Mouse (Mus musculus): ENCODE results near the gene Grin3b. TPM values are rescaled to one million over a fixed set of nuclear protein-coding genes. Genes with fewer than 3 reads are reported as not detected.

Grin3b gene
- polyA plus RNA-seq, 1 experiment from 2014 or later: 0.21 TPM

DNA sequence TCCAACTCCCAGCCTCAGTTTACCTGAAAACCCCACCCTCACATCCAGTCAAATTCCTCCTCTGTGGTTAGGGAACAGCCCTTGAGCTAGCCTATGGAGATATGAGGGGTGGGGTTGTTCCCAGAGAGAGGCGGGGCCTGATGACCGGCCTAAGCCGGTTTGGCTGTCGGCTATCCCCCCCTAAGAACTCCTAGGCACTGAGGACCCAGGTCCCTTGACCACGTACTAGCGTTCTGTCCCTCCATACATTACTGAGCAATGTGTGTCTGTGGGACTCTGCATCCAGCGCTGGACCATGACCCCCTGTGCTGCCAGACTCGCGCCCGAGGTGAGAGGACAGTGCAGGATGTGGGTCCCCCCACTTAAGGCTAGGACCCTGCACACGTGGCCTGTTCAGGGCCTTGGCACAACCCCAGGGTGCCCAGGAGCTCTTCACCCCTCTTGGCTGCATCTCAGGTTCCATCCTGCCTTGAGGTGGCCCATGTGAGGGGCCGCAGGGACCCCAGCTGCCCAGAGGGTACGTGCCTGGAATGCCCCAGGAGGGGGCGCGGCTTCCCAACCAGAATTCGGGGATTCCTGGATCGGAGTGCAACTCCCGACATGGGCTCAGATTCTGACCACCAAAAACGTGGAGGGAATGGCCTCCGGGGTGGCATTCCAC is 49.1 kb downstream of the Grin3b start:
- Histone ChIP-seq H3K9ac (ENCODE audit: low read length) (peak overlapping the region; percentile 65), H3K9me3 (replicated peaks; ENCODE audit: control insufficient read depth, low read length) (no peaks in the 10 kb centered on the region), H3K4me2 (ENCODE audit: low read depth, low read length) (peak overlapping the region; percentile 48), H3K4me3 (replicated peaks; ENCODE audit: low read length) (peak overlapping the region; percentile 36), H3K27ac (ENCODE audit: low read length) (peak overlapping the region; percentile 60), H3K27me3 (ENCODE audit: control insufficient read depth, insufficient read depth, low read length) (no peaks in the 10 kb centered on the region; the same call in 1 of the 2 replicates), H3K36me3 (ENCODE audit: control insufficient read depth, insufficient read depth, low read length) (no peaks in the 10 kb centered on the region), H3K4me1 (ENCODE audit: control insufficient read depth, insufficient read depth, low read length) (peaks cover 24% of the 10 kb centered on the region)
- 23% methylated on average over 20 of the region's 20 CpGs for WGBS
- ATAC-seq (ENCODE audit: insufficient read depth, low FRiP score): 0 out of 2 replicates have a peak, but pooled peaks have one; percentile 44

DNA sequence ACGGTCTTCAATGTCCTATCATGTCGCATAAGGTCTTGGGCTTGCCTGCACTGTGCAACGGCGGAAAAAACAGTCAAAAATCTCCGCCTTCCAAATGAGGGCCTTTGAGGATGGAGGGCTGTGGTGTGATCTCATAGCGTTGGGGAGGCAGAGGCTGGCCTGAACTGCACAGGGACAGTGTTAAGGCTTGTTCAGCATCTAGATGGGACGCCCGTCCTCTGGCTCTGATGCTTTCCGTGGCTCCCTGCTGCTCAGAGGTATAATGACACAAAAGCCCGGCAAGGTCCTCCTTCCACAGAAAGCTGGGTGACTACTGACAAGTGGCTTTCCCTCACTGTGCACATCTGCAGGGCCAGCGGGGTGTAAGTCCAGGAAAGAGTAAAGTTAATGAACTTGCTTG is 49.7 kb downstream of the Grin3b start:
- H3K4me3 ChIP-seq (replicated peaks; ENCODE audit: low read length): peak overlapping the region; percentile 36
- H3K4me1 ChIP-seq (ENCODE audit: control insufficient read depth, insufficient read depth, low read length): peaks cover 27% of the 10 kb centered on the region
- peak overlapping the region; percentile 65 for H3K9ac ChIP-seq (ENCODE audit: low read length)
- H3K27me3 ChIP-seq (ENCODE audit: control insufficient read depth, insufficient read depth, low read length): no peaks in the 10 kb centered on the region; the same call in 1 of the 2 replicates
- 48% methylated on average over 11 of the region's 11 CpGs for WGBS
- no peak overlapping the region for H3K27ac ChIP-seq (ENCODE audit: low read length)
- H3K4me2 ChIP-seq (ENCODE audit: low read depth, low read length): peak overlapping the region; percentile 48
- H3K36me3 ChIP-seq (ENCODE audit: control insufficient read depth, insufficient read depth, low read length): no peaks in the 10 kb centered on the region
- no peaks in the 10 kb centered on the region for H3K9me3 ChIP-seq (replicated peaks; ENCODE audit: control insufficient read depth, low read length)
- ATAC-seq (ENCODE audit: insufficient read depth, low FRiP score): no peak

GRCm38 (mm10) chr10:80020603-80021319 is 50.2 kb downstream of the Grin3b start:
- Histone ChIP-seq H3K9ac (ENCODE audit: low read length) (no peak overlapping the region), H3K36me3 (ENCODE audit: control insufficient read depth, insufficient read depth, low read length) (no peaks in the 10 kb centered on the region), H3K9me3 (replicated peaks; ENCODE audit: control insufficient read depth, low read length) (no peaks in the 10 kb centered on the region), H3K27ac (ENCODE audit: low read length) (no peak overlapping the region), H3K4me2 (ENCODE audit: low read depth, low read length) (no peak overlapping the region), H3K4me3 (replicated peaks; ENCODE audit: low read length) (no peak overlapping the region), H3K4me1 (ENCODE audit: control insufficient read depth, insufficient read depth, low read length) (peaks cover 29% of the 10 kb centered on the region), H3K27me3 (ENCODE audit: control insufficient read depth, insufficient read depth, low read length) (no peaks in the 10 kb centered on the region; the same call in 1 of the 2 replicates)
- ATAC-seq (ENCODE audit: insufficient read depth, low FRiP score): no peak
- WGBS: 80% methylated on average over 18 of the region's 18 CpGs

DNA sequence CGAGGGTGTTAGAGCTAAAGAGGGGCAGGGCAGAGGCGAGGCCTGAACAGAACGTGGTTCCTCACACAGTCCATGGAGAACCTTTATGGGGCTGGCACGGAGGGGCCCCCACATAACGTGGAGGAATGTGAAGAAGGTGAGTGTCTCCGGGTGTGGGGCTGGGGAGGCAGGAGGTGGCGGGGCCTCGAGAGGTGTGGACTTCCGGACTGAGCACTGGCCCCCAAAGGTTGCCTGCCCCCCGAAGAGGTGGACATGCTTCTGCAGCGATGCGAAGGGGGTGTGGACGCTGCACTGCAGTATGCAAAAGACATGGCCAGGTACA is 50.8 kb downstream of the Grin3b start:
- Histone ChIP-seq H3K9ac (ENCODE audit: low read length) (no peak overlapping the region), H3K4me1 (ENCODE audit: control insufficient read depth, insufficient read depth, low read length) (peaks cover 29% of the 10 kb centered on the region), H3K9me3 (replicated peaks; ENCODE audit: control insufficient read depth, low read length) (no peaks in the 10 kb centered on the region), H3K4me2 (ENCODE audit: low read depth, low read length) (no peak overlapping the region), H3K4me3 (replicated peaks; ENCODE audit: low read length) (no peak overlapping the region), H3K27me3 (ENCODE audit: control insufficient read depth, insufficient read depth, low read length) (no peaks in the 10 kb centered on the region; the same call in 1 of the 2 replicates), H3K36me3 (ENCODE audit: control insufficient read depth, insufficient read depth, low read length) (no peaks in the 10 kb centered on the region), H3K27ac (ENCODE audit: low read length) (no peak overlapping the region)
- WGBS: 85% methylated on average over 13 of the region's 13 CpGs
- no peak for ATAC-seq (ENCODE audit: insufficient read depth, low FRiP score)

- no peak for ATAC-seq (ENCODE audit: insufficient read depth, low FRiP score)
- Histone ChIP-seq H3K27ac (ENCODE audit: low read length) (no peak overlapping the region), H3K9me3 (replicated peaks; ENCODE audit: control insufficient read depth, low read length) (no peaks in the 10 kb centered on the region), H3K9ac (ENCODE audit: low read length) (no peak overlapping the region), H3K4me3 (replicated peaks; ENCODE audit: low read length) (no peak overlapping the region), H3K36me3 (ENCODE audit: control insufficient read depth, insufficient read depth, low read length) (no peaks in the 10 kb centered on the region), H3K27me3 (ENCODE audit: control insufficient read depth, insufficient read depth, low read length) (no peaks in the 10 kb centered on the region), H3K4me2 (ENCODE audit: low read depth, low read length) (no peak overlapping the region), H3K4me1 (ENCODE audit: control insufficient read depth, insufficient read depth, low read length) (peaks cover 29% of the 10 kb centered on the region)
- WGBS: 91% methylated on average over 12 of the region's 12 CpGs
Measured at GRCm38 (mm10) chr10:80022164-80022563, 51.6 kb downstream of the Grin3b start.

GRCm38 (mm10) chr10:80022806-80023205 is 52.3 kb downstream of the Grin3b start:
- no peak for ATAC-seq (ENCODE audit: insufficient read depth, low FRiP score)
- Histone ChIP-seq H3K4me1 (ENCODE audit: control insufficient read depth, insufficient read depth, low read length) (peaks cover 26% of the 10 kb centered on the region), H3K4me2 (ENCODE audit: low read depth, low read length) (no peak overlapping the region), H3K9me3 (replicated peaks; ENCODE audit: control insufficient read depth, low read length) (no peaks in the 10 kb centered on the region), H3K27me3 (ENCODE audit: control insufficient read depth, insufficient read depth, low read length) (no peaks in the 10 kb centered on the region), H3K9ac (ENCODE audit: low read length) (no peak overlapping the region), H3K27ac (ENCODE audit: low read length) (no peak overlapping the region), H3K4me3 (replicated peaks; ENCODE audit: low read length) (no peak overlapping the region), H3K36me3 (ENCODE audit: control insufficient read depth, insufficient read depth, low read length) (no peaks in the 10 kb centered on the region)
- 89% methylated on average over 8 of the region's 8 CpGs for WGBS

DNA sequence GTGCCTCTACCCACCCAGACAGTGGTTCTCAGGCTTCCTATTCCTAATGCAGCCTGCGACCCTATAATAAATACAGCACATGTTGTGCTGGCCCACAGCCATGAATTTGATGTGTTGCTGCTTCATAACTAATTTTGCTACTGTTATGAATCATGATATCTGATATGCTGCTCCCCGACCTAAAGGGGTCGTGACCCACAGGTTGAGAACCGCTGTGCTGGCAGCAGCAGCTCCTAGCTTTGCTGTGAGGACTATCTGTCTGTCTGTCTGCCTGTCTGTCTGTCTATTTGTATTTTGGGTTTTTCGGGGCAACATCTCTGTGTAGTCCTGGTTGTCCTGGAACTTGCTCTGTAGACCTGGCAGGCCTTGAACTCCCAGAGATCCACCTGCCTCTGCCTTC is 53.2 kb downstream of the Grin3b start:
- ATAC-seq (ENCODE audit: insufficient read depth, low FRiP score): no peak
- H3K4me3 ChIP-seq (replicated peaks; ENCODE audit: low read length): no peak overlapping the region
- H3K27me3 ChIP-seq (ENCODE audit: control insufficient read depth, insufficient read depth, low read length): no peaks in the 10 kb centered on the region
- no peaks in the 10 kb centered on the region for H3K36me3 ChIP-seq (ENCODE audit: control insufficient read depth, insufficient read depth, low read length)
- H3K9me3 ChIP-seq (replicated peaks; ENCODE audit: control insufficient read depth, low read length): no peaks in the 10 kb centered on the region
- 67% methylated on average over 5 of the region's 5 CpGs for WGBS
- H3K27ac ChIP-seq (ENCODE audit: low read length): 0 out of 2 replicates have a peak overlapping the region, but pooled peaks have one; percentile 23
- H3K4me1 ChIP-seq (ENCODE audit: control insufficient read depth, insufficient read depth, low read length): peaks cover 23% of the 10 kb centered on the region
- H3K4me2 ChIP-seq (ENCODE audit: low read depth, low read length): no peak overlapping the region
- no peak overlapping the region for H3K9ac ChIP-seq (ENCODE audit: low read length)

GRCm38 (mm10) chr10:80024229-80025043 is 53.9 kb downstream of the Grin3b start:
- Histone ChIP-seq H3K4me3 (replicated peaks; ENCODE audit: low read length) (no peak overlapping the region), H3K36me3 (ENCODE audit: control insufficient read depth, insufficient read depth, low read length) (no peaks in the 10 kb centered on the region), H3K9me3 (replicated peaks; ENCODE audit: control insufficient read depth, low read length) (no peaks in the 10 kb centered on the region), H3K9ac (ENCODE audit: low read length) (no peak overlapping the region; the same call in 1 of the 2 replicates), H3K27ac (ENCODE audit: low read length) (peak overlapping the region; percentile 23; the same call in 1 of the 2 replicates), H3K27me3 (ENCODE audit: control insufficient read depth, insufficient read depth, low read length) (no peaks in the 10 kb centered on the region), H3K4me1 (ENCODE audit: control insufficient read depth, insufficient read depth, low read length) (peaks cover 16% of the 10 kb centered on the region), H3K4me2 (ENCODE audit: low read depth, low read length) (no peak overlapping the region)
- WGBS: 74% methylated on average over 15 of the region's 15 CpGs
- ATAC-seq (ENCODE audit: insufficient read depth, low FRiP score): no peak

GRCm38 (mm10) chr10:80025044-80025347 is 54.5 kb downstream of the Grin3b start:
- Histone ChIP-seq H3K27ac (ENCODE audit: low read length) (0 out of 2 replicates have a peak overlapping the region, but pooled peaks have one; percentile 23), H3K4me3 (replicated peaks; ENCODE audit: low read length) (no peak overlapping the region), H3K9ac (ENCODE audit: low read length) (no peak overlapping the region), H3K36me3 (ENCODE audit: control insufficient read depth, insufficient read depth, low read length) (no peaks in the 10 kb centered on the region), H3K9me3 (replicated peaks; ENCODE audit: control insufficient read depth, low read length) (no peaks in the 10 kb centered on the region), H3K4me2 (ENCODE audit: low read depth, low read length) (no peak overlapping the region), H3K4me1 (ENCODE audit: control insufficient read depth, insufficient read depth, low read length) (peaks cover 11% of the 10 kb centered on the region; the same call in 1 of the 2 replicates), H3K27me3 (ENCODE audit: control insufficient read depth, insufficient read depth, low read length) (no peaks in the 10 kb centered on the region)
- 62% methylated on average over 4 of the region's 4 CpGs for WGBS
- no peak for ATAC-seq (ENCODE audit: insufficient read depth, low FRiP score)

Data from stomach, embryonic 16.5 days (tissue).